Mouse (Mus musculus): ENCODE data around the gene Nccrp1. TPM values are rescaled to one million over a fixed set of nuclear protein-coding genes. Genes with fewer than 3 reads are reported as not detected.

The Nccrp1 gene
- not detected in 2 replicates for polyA plus RNA-seq (2016; fragmentation: Nextera tagmentation; extraction: Ambion mirVana)

DNA sequence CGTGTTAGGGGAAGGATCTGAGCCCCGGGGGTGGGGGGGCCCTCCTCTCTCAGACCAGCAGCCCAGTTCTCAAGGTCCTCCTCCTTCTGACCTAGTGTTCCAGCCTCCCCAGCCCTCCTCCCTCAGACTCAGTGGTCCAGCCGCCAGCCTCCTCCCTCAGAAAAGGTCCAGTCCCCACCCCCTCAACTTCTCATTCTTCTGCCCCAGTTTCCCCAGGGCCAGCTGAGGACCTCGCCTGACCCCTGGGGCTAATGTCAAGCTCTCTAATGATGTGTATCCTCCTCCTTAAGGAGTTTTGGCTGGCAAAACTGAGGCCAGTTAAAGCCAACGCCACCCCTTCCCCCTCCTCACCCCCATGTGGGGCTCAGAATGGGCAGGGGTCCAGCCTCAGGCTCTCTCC lies at the start of gene Nccrp1:
Nccrp1 (minus strand) TSS at position 101 of the 400 bp plus-strand sequence.
- H3K27ac ChIP-seq: no peak within 1 kb of the TSS
- H3K9ac ChIP-seq: peak within 1 kb of the TSS; percentile 33
- H3K4me1 ChIP-seq: peaks cover 15% of the 10 kb centered on the region
- H3K36me3 ChIP-seq: no peaks in the 10 kb centered on the region
- H3K9me3 ChIP-seq: no peaks in the 10 kb centered on the region
- no peak for ATAC-seq (ENCODE audit: insufficient number of reproducible peaks, insufficient read depth, low FRiP score, low TSS enrichment)
- peak within 1 kb of the TSS; percentile 29 for H3K4me3 ChIP-seq
- peak within 1 kb of the TSS; percentile 48 for H3K4me2 ChIP-seq (replicated peaks)
- H3K27me3 ChIP-seq: peaks cover 50% of the 10 kb centered on the region
- 11% methylated on average over 5 of the region's 5 CpGs for WGBS

GRCm38 (mm10) chr7:28595751-28596435 lies 48.8 kb upstream of the Nccrp1 start:
- H3K9ac ChIP-seq: 0 out of 2 replicates have a peak overlapping the region, but pooled peaks have one; percentile 58
- peak overlapping the region; percentile 63; the same call in 1 of the 2 replicates for H3K4me3 ChIP-seq
- H3K27ac ChIP-seq: 0 out of 2 replicates have a peak overlapping the region, but pooled peaks have one; percentile 0
- H3K4me1 ChIP-seq: peaks cover 49% of the 10 kb centered on the region
- H3K4me2 ChIP-seq (replicated peaks): peak overlapping the region; percentile 76
- 0 out of 2 replicates have a peak, but pooled peaks cover 4% of the 10 kb centered on the region for H3K36me3 ChIP-seq
- H3K27me3 ChIP-seq: no peaks in the 10 kb centered on the region
- 68% methylated on average over 8 of the region's 8 CpGs for WGBS
- no peaks in the 10 kb centered on the region for H3K9me3 ChIP-seq
- no peak for ATAC-seq (ENCODE audit: insufficient number of reproducible peaks, insufficient read depth, low FRiP score, low TSS enrichment)

- Histone ChIP-seq H3K36me3 (peaks cover 4% of the 10 kb centered on the region; the same call in 1 of the 2 replicates), H3K9me3 (no peaks in the 10 kb centered on the region), H3K4me3 (no peak overlapping the region), H3K4me1 (peaks cover 59% of the 10 kb centered on the region), H3K27me3 (no peaks in the 10 kb centered on the region), H3K9ac (no peak overlapping the region), H3K4me2 (replicated peaks) (no peak overlapping the region), H3K27ac (peak overlapping the region; percentile 47; the same call in 1 of the 2 replicates)
- no peak for ATAC-seq (ENCODE audit: insufficient number of reproducible peaks, insufficient read depth, low FRiP score, low TSS enrichment)
- WGBS: 50% methylated on average over 14 of the region's 14 CpGs
Measured at GRCm38 (mm10) chr7:28593206-28594111, 46.4 kb upstream of the Nccrp1 start.

- Histone ChIP-seq H3K27ac (no peak overlapping the region), H3K36me3 (peaks cover 4% of the 10 kb centered on the region; the same call in 1 of the 2 replicates), H3K4me1 (peaks cover 70% of the 10 kb centered on the region), H3K9me3 (no peaks in the 10 kb centered on the region), H3K4me3 (no peak overlapping the region), H3K9ac (no peak overlapping the region), H3K27me3 (no peaks in the 10 kb centered on the region), H3K4me2 (replicated peaks) (no peak overlapping the region)
- WGBS: 36% methylated on average over 1 of the region's 1 CpGs
- ATAC-seq (ENCODE audit: insufficient number of reproducible peaks, insufficient read depth, low FRiP score, low TSS enrichment): no peak
Measured at GRCm38 (mm10) chr7:28591862-28592261, 44.8 kb upstream of the Nccrp1 start.

DNA sequence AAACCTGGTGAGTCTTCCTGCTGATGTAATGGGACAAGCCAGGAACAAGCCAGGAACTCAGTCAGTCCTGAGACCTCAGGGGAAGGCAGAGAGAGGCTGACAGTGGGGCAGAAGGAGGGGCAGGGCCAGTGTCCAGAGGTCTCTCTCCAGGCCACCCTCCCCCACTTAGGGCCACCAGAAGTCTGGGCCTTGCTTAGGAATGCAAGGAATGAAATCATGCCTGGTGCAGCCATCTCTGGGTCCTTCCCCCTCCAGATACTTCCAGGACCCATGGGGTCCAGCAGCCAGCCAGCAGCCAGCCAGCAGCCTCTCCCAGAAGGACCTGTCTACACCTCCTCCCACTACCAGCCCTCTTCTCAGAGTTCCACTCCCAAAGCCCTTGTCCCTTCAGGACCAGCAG lies 40.6 kb upstream of the Nccrp1 start:
- Histone ChIP-seq H3K36me3 (peaks cover 2% of the 10 kb centered on the region; the same call in 1 of the 2 replicates), H3K9me3 (no peaks in the 10 kb centered on the region), H3K27me3 (no peaks in the 10 kb centered on the region), H3K9ac (0 out of 2 replicates have a peak overlapping the region, but pooled peaks have one; percentile 12), H3K4me3 (no peak overlapping the region), H3K4me2 (replicated peaks) (no peak overlapping the region), H3K27ac (peak overlapping the region; percentile 63; the same call in 1 of the 2 replicates), H3K4me1 (peaks cover 59% of the 10 kb centered on the region)
- peak; percentile 5; the same call in 1 of the 2 replicates for ATAC-seq (ENCODE audit: insufficient number of reproducible peaks, insufficient read depth, low FRiP score, low TSS enrichment)

DNA sequence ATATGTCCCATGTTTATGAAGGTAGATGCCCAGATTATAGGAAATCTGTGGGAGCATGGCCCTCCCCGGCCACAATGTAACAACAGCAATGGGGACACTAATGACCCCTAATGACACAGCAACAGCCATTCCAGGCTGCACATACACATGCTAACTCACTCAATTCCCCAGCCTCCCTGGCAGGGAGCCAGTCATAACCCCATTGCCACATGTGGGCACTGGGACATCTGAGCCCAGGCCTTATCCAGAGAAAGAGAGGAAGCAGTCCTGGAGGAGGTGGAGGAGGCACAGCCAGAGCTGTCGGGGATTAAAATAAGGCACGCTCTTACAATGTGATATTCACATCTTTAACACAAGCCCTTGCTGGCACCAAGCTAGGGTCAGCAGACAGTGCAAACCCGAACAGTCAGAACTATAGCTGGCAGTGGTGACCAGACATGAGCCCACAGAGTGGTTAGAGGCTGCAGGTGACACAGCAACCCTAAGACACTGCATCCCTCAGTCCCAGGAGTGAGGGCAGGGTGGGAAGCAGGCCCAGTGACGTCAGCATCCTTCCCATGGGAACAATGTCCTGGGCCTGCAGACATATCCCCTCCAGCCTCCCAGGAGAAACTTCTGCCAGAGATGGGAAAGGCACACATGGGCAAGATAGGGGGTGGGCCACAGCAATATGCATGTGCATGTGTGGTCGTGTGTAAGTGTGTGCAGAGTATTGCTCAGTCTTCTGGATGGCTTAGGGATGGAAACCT lies 39.8 kb upstream of the Nccrp1 start:
- H3K4me1 ChIP-seq: peaks cover 53% of the 10 kb centered on the region
- H3K27ac ChIP-seq: peak overlapping the region; percentile 63; the same call in 1 of the 2 replicates
- no peak for ATAC-seq (ENCODE audit: insufficient number of reproducible peaks, insufficient read depth, low FRiP score, low TSS enrichment)
- no peaks in the 10 kb centered on the region for H3K27me3 ChIP-seq
- no peak overlapping the region for H3K4me2 ChIP-seq (replicated peaks)
- H3K36me3 ChIP-seq: peaks cover 2% of the 10 kb centered on the region; the same call in 1 of the 2 replicates
- WGBS: 50% methylated on average over 6 of the region's 6 CpGs
- H3K4me3 ChIP-seq: no peak overlapping the region
- H3K9me3 ChIP-seq: no peaks in the 10 kb centered on the region
- no peak overlapping the region for H3K9ac ChIP-seq

GRCm38 (mm10) chr7:28585001-28585400 lies 37.9 kb upstream of the Nccrp1 start:
- H3K27me3 ChIP-seq: no peaks in the 10 kb centered on the region
- H3K27ac ChIP-seq: no peak overlapping the region
- ATAC-seq (ENCODE audit: insufficient number of reproducible peaks, insufficient read depth, low FRiP score, low TSS enrichment): no peak
- H3K9ac ChIP-seq: no peak overlapping the region
- H3K9me3 ChIP-seq: no peaks in the 10 kb centered on the region
- no peak overlapping the region for H3K4me2 ChIP-seq (replicated peaks)
- H3K4me1 ChIP-seq: peaks cover 51% of the 10 kb centered on the region
- no peaks in the 10 kb centered on the region; the same call in 1 of the 2 replicates for H3K36me3 ChIP-seq
- H3K4me3 ChIP-seq: no peak overlapping the region
- 70% methylated on average over 6 of the region's 6 CpGs for WGBS

GRCm38 (mm10) chr7:28584468-28584867 lies 37.4 kb upstream of the Nccrp1 start:
- H3K27ac ChIP-seq: no peak overlapping the region
- H3K4me1 ChIP-seq: peaks cover 48% of the 10 kb centered on the region
- WGBS: 81% methylated on average over 4 of the region's 4 CpGs
- H3K4me3 ChIP-seq: no peak overlapping the region
- H3K27me3 ChIP-seq: no peaks in the 10 kb centered on the region
- no peaks in the 10 kb centered on the region; the same call in 1 of the 2 replicates for H3K36me3 ChIP-seq
- H3K9me3 ChIP-seq: no peaks in the 10 kb centered on the region
- no peak overlapping the region for H3K4me2 ChIP-seq (replicated peaks)
- ATAC-seq (ENCODE audit: insufficient number of reproducible peaks, insufficient read depth, low FRiP score, low TSS enrichment): no peak
- no peak overlapping the region for H3K9ac ChIP-seq

- H3K4me3 ChIP-seq: no peak overlapping the region
- no peak for ATAC-seq (ENCODE audit: insufficient number of reproducible peaks, insufficient read depth, low FRiP score, low TSS enrichment)
- 80% methylated on average over 8 of the region's 8 CpGs for WGBS
Measured at GRCm38 (mm10) chr7:28583570-28584344, 36.7 kb upstream of the Nccrp1 start.

DNA sequence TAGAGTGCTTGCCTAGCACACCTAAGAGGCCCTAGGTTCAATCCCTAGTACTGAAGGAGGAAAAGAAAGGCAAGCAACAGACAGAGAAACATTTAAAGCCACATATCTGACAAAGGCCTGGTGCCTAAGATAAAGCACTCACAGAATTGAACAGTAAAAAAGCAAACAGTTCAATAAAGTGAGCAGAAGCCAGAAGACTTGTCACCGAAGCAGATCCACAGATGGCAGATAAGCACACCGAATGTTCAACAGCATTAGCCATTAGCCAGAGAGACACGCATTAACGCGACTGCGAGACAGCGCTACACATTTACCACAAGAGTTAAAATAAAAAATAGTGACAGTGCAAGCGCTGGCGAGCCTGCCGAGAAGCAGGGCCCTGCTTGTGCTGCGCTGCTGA lies 35.8 kb upstream of the Nccrp1 start:
- no peaks in the 10 kb centered on the region for H3K27me3 ChIP-seq
- WGBS: 88% methylated on average over 11 of the region's 11 CpGs
- no peak for ATAC-seq (ENCODE audit: insufficient number of reproducible peaks, insufficient read depth, low FRiP score, low TSS enrichment)
- no peaks in the 10 kb centered on the region for H3K36me3 ChIP-seq
- H3K27ac ChIP-seq: no peak overlapping the region
- H3K4me3 ChIP-seq: no peak overlapping the region
- no peaks in the 10 kb centered on the region for H3K9me3 ChIP-seq
- no peak overlapping the region for H3K4me2 ChIP-seq (replicated peaks)
- H3K4me1 ChIP-seq: peaks cover 35% of the 10 kb centered on the region
- H3K9ac ChIP-seq: no peak overlapping the region

More at GRCm38 (mm10) chr7:28583570-28584344, 36.7 kb upstream of the Nccrp1 start:
- peaks cover 42% of the 10 kb centered on the region for H3K4me1 ChIP-seq
- no peaks in the 10 kb centered on the region for H3K9me3 ChIP-seq
- H3K9ac ChIP-seq: no peak overlapping the region
- no peaks in the 10 kb centered on the region for H3K27me3 ChIP-seq
- H3K36me3 ChIP-seq: no peaks in the 10 kb centered on the region
- H3K27ac ChIP-seq: no peak overlapping the region
- H3K4me2 ChIP-seq (replicated peaks): no peak overlapping the region

Measured in embryonic facial prominence, embryonic 12.5 days (tissue).